Mouse (Mus musculus) CH12.LX (cell line): Measurements from ENCODE around the gene Phc2. TPM values are rescaled to one million over a fixed set of nuclear protein-coding genes. Genes with fewer than 3 reads are reported as not detected.

Experiments
- DNase-seq: peaks from one replicate; pipeline ENCODE4 v3.0.0-alpha.2; 2013; ENCODE audit errors: extremely low read depth
- H3K27ac ChIP-seq: 2 replicates; pipeline ENCODE4 v1.5.1; 2012; ENCODE audit warnings: low read depth, mild to moderate bottlenecking, control low read depth, moderate library complexity; ENCODE audit not compliant: insufficient read depth
- H3K27me3 ChIP-seq: replicated peaks from 2 replicates; pipeline ENCODE3; 2012; ENCODE audit warnings: inconsistent platforms
- H3K36me3 ChIP-seq, 2 experiments: replicated peaks in 1 of 2; 2 replicates each; pipeline versions ENCODE3 to v1.6.1; 2012; ENCODE audit warnings: inconsistent platforms in 1 of 2, low read length in 1 of 2, mild to moderate bottlenecking in 1 of 2, mixed read lengths in 1 of 2, moderate library complexity in 1 of 2; ENCODE audit not compliant: control insufficient read depth in 1 of 2, insufficient read depth in 1 of 2
- H3K4me1 ChIP-seq, 2 experiments: 2 replicates each; pipeline ENCODE4 v1.6.1; 2012; ENCODE audit warnings: inconsistent platforms in 1 of 2, moderate library complexity in 1 of 2; ENCODE audit not compliant: insufficient read depth in 2 of 2, control insufficient read depth in 1 of 2
- H3K4me2 ChIP-seq: 2 replicates; pipeline ENCODE4 v1.6.1; 2012; ENCODE audit warnings: low read depth, mild to moderate bottlenecking, control low read depth; ENCODE audit not compliant: poor library complexity, insufficient read depth, severe bottlenecking
- H3K4me3 ChIP-seq, 3 experiments: fragments of 150-350 bp in 1 of 3; sonication (generic) in 1 of 3; replicated peaks in 1 of 3; 2 replicates each; pipeline versions ENCODE3 to v1.5.1; 2011 to 2012; ENCODE audit warnings: low read depth in 2 of 3, low read length in 2 of 3, mild to moderate bottlenecking in 2 of 3, moderate library complexity in 2 of 3, control low read depth in 1 of 3, improper control_type of control experiment in 1 of 3, inconsistent platforms in 1 of 3, mixed read lengths in 1 of 3; ENCODE audit not compliant: poor library complexity in 1 of 3
- H3K79me2 ChIP-seq: replicated peaks from 2 replicates; pipeline ENCODE4 v1.6.1; 2012; ENCODE audit warnings: mild to moderate bottlenecking, moderate library complexity; ENCODE audit not compliant: control insufficient read depth, poor library complexity, insufficient read depth, severe bottlenecking; ENCODE audit errors: extremely low read depth
- H3K9ac ChIP-seq: 2 replicates; pipeline ENCODE4 v1.6.1; 2012; ENCODE audit warnings: low read depth, mild to moderate bottlenecking, control low read depth, moderate library complexity; ENCODE audit not compliant: insufficient read depth
- H3K9me3 ChIP-seq: replicated peaks from 2 replicates; pipeline ENCODE3; 2012; ENCODE audit warnings: low read length, inconsistent platforms, mixed read lengths
- CHD2 ChIP-seq: IDR thresholded peaks from 2 replicates; pipeline ENCODE4 v1.6.1; 2011; ENCODE audit warnings: low read length, improper control_type of control experiment
- E2F4 ChIP-seq: IDR thresholded peaks from 2 replicates; pipeline ENCODE4 v1.6.1; 2011; ENCODE audit warnings: low read depth, low read length, improper control_type of control experiment; ENCODE audit not compliant: insufficient replicate concordance
- ELF1 ChIP-seq: IDR thresholded peaks from 2 replicates; pipeline ENCODE4 v1.6.1; 2014; ENCODE audit warnings: low read depth, mild to moderate bottlenecking, inconsistent platforms, low read length, improper control_type of control experiment
- ETS1 ChIP-seq: conservative IDR thresholded peaks from 2 replicates; pipeline ENCODE4 v1.6.1; 2012; ENCODE audit warnings: low read depth, mild to moderate bottlenecking, inconsistent platforms, low read length, improper control_type of control experiment, moderate library complexity
- GABPA ChIP-seq: IDR thresholded peaks from 2 replicates; pipeline ENCODE4 v1.6.1; 2012; ENCODE audit warnings: low read depth, low read length, improper control_type of control experiment, inconsistent platforms; ENCODE audit not compliant: insufficient replicate concordance
- HCFC1 ChIP-seq: IDR thresholded peaks from 2 replicates; pipeline ENCODE4 v1.6.1; 2012; ENCODE audit warnings: low read depth, mild to moderate bottlenecking, inconsistent platforms, low read length, improper control_type of control experiment
- IRF4 ChIP-seq: IDR thresholded peaks from 2 replicates; pipeline ENCODE4 v1.6.1; 2014; ENCODE audit warnings: low read depth, mild to moderate bottlenecking, inconsistent platforms, low read length, improper control_type of control experiment
- KAT2A ChIP-seq: IDR thresholded peaks from 2 replicates; pipeline ENCODE4 v1.6.1; 2012; ENCODE audit warnings: low read length, improper control_type of control experiment, inconsistent platforms; ENCODE audit not compliant: insufficient replicate concordance
- MAFK ChIP-seq: IDR thresholded peaks from 2 replicates; pipeline ENCODE4 v1.6.1; 2011; ENCODE audit warnings: low read length, improper control_type of control experiment; ENCODE audit not compliant: insufficient replicate concordance
- MAZ ChIP-seq: IDR thresholded peaks from 2 replicates; pipeline ENCODE4 v1.6.1; 2012; ENCODE audit warnings: low read depth, mild to moderate bottlenecking, inconsistent platforms, low read length, improper control_type of control experiment, moderate library complexity
- MXI1 ChIP-seq: IDR thresholded peaks from 2 replicates; pipeline ENCODE4 v1.6.1; 2011; ENCODE audit warnings: mild to moderate bottlenecking, low read depth, low read length, improper control_type of control experiment
- PAX5 ChIP-seq: IDR thresholded peaks from 2 replicates; pipeline ENCODE4 v1.6.1; 2012; ENCODE audit warnings: low read length, inconsistent platforms, mixed read lengths
- POLR2A ChIP-seq: IDR thresholded peaks from 2 replicates; pipeline ENCODE4 v1.6.1; 2011; ENCODE audit warnings: low read depth, mild to moderate bottlenecking, improper control_type of control experiment, low read length
- SMC3 ChIP-seq: IDR thresholded peaks from 2 replicates; pipeline ENCODE4 v1.6.1; 2011; ENCODE audit warnings: low read depth, low read length, improper control_type of control experiment
- TBP ChIP-seq: conservative IDR thresholded peaks from 2 replicates; pipeline ENCODE4 v1.6.1; 2011; ENCODE audit warnings: low read depth, low read length, improper control_type of control experiment
- TCF12 ChIP-seq: IDR thresholded peaks from 2 replicates; pipeline ENCODE4 v1.6.1; 2014; ENCODE audit warnings: low read depth, mild to moderate bottlenecking, inconsistent platforms, low read length, improper control_type of control experiment
- UBTF ChIP-seq: IDR thresholded peaks from 2 replicates; pipeline ENCODE4 v1.6.1; 2012; ENCODE audit warnings: low read depth, mild to moderate bottlenecking, inconsistent platforms, low read length, improper control_type of control experiment, moderate library complexity
- USF1 ChIP-seq: IDR thresholded peaks from 2 replicates; pipeline ENCODE4 v1.6.1; 2014; ENCODE audit warnings: low read depth, mild to moderate bottlenecking, inconsistent platforms, low read length, improper control_type of control experiment
- USF2 ChIP-seq: conservative IDR thresholded peaks from 2 replicates; pipeline ENCODE4 v1.6.1; 2011; ENCODE audit warnings: low read depth, low read length, improper control_type of control experiment
- ZKSCAN1 ChIP-seq: IDR thresholded peaks from 2 replicates; pipeline ENCODE4 v1.6.1; 2012; ENCODE audit warnings: low read depth, inconsistent platforms, low read length, improper control_type of control experiment, borderline replicate concordance
- dilution Hi-C: fragments of 300-500 bp; cut with MboI; formaldehyde crosslinking; loops from 2 replicates; pipeline ENCODE4 v1.14.3; 2020; ENCODE audit warnings: low sequenced_read_pairs; ENCODE audit not compliant: extremely low pct_unique_long_range_greater_than_20kb, extremely low pct_ligation_motif_present
- in situ Hi-C: fragments of 300-500 bp; cut with MboI; formaldehyde crosslinking; loops from 3 replicates; pipeline ENCODE4 v1.14.3; 2019; ENCODE audit warnings: low sequenced_read_pairs, low pct_ligation_motif_present, low pct_unique_long_range_greater_than_20kb, mixed read lengths
- polyA plus RNA-seq: library from polyadenylated mRNA; unstranded; fragments of >175 nt; gene quantifications from 2 replicates; pipeline ENCODE4 v1.2.1, GENCODE M21; 2012; ENCODE audit warnings: low read depth; ENCODE audit not compliant: insufficient read length
- total RNA-seq, 2 experiments: library from RNA; depleted of rRNA; stranded (reverse); fragments of 300-350 nt in 1 of 2; fragments of >200 nt in 1 of 2; gene quantifications; 2 replicates each; pipeline ENCODE4 v1.2.3; 2012 to 2014

Phc2 gene
- total and polyA plus RNA-seq, 3 experiments, result 24.1 to 53.2 (median 29.6) TPM

GRCm38 (mm10) chr4:128645896-128646295 is 8.6 kb upstream of the Phc2 start:
- in situ Hi-C loops, result no loop called here
- Histone ChIP-seq H3K27me3 (no peaks in the 10 kb centered on the region), H3K36me3 (no peaks in the 10 kb centered on the region), H3K9ac (no peak overlapping the region), H3K27ac (no peak overlapping the region), H3K4me2 (no peak overlapping the region), H3K4me1 (peaks cover 0 to 16% of the 10 kb centered on the region in 2 experiments; a peak in 2 of 4 replicates), H3K79me2 (no peaks in the 10 kb centered on the region), H3K9me3 (no peaks in the 10 kb centered on the region), H3K4me3 (no peak overlapping the region)
- DNase-seq, result no peak
- dilution Hi-C loops, result no loop called here
- no peak for TF ChIP-seq MAFK
- TF ChIP-seq POLR2A, result no peak
- no peak for TF ChIP-seq UBTF
- TF ChIP-seq IRF4, result no peak

GRCm38 (mm10) chr4:128646762-128647161 is 7.7 kb upstream of the Phc2 start:
- peaks cover 1% of the 10 kb centered on the region for H3K27me3 ChIP-seq
- in situ Hi-C loops (no loop called here), dilution Hi-C loops (no loop called here)
- H3K9ac ChIP-seq, result no peak overlapping the region
- H3K4me3 ChIP-seq, result no peak overlapping the region
- no peak for DNase-seq
- H3K79me2 ChIP-seq, result no peaks in the 10 kb centered on the region
- no peak overlapping the region for H3K27ac ChIP-seq
- H3K9me3 ChIP-seq, result no peaks in the 10 kb centered on the region
- no peaks in the 10 kb centered on the region for H3K36me3 ChIP-seq
- H3K4me2 ChIP-seq, result no peak overlapping the region
- peaks cover 0 to 20% of the 10 kb centered on the region in 2 experiments; a peak in 2 of 4 replicates for H3K4me1 ChIP-seq
- TF ChIP-seq TBP (no peak), USF1 (no peak), SMC3 (no peak), UBTF (no peak), ELF1 (no peak), PAX5 (no peak), ETS1 (no peak), TCF12 (no peak)

- no peak overlapping the region for H3K4me3 ChIP-seq
- no peaks in the 10 kb centered on the region for H3K36me3 ChIP-seq
- H3K4me2 ChIP-seq, result no peak overlapping the region
- DNase-seq, result no peak
- H3K27ac ChIP-seq, result no peak overlapping the region
- peaks cover 0 to 20% of the 10 kb centered on the region in 2 experiments; a peak in 2 of 4 replicates for H3K4me1 ChIP-seq
- H3K9me3 ChIP-seq, result no peaks in the 10 kb centered on the region
- no peaks in the 10 kb centered on the region for H3K79me2 ChIP-seq
- TF ChIP-seq MAFK (no peak), CHD2 (no peak), POLR2A (no peak), MAZ (no peak), ZKSCAN1 (no peak), TBP (no peak), PAX5 (no peak), E2F4 (no peak), KAT2A (no peak), SMC3 (no peak), GABPA (no peak), MXI1 (no peak), USF2 (no peak), HCFC1 (no peak)
- in situ Hi-C loops, result no loop called here
- peaks cover 6% of the 10 kb centered on the region for H3K27me3 ChIP-seq
- no peak overlapping the region for H3K9ac ChIP-seq
- dilution Hi-C loops, result no loop called here
Measured at GRCm38 (mm10) chr4:128648567-128649255, 5.8 kb upstream of the Phc2 start.
